Mouse (Mus musculus) adrenal gland, adult 8-10 months (tissue): ENCODE results near the gene Gmeb1. TPM values are rescaled to one million over a fixed set of nuclear protein-coding genes. Genes with fewer than 3 reads are reported as not detected.
"Not testable (repeated sequence)": the region's sequence is repeated elsewhere in the genome, so short reads cannot be mapped to it uniquely, and the experiment has no call there.

Experiments
- DNase-seq: peaks from one replicate; pipeline ENCODE4 v3.0.0; 2022
- total RNA-seq, 4 experiments: library from RNA; stranded (reverse); gene quantifications; 2 replicates each; pipeline ENCODE4 v1.2.4; 2022

The Gmeb1 gene
- total RNA-seq, 4 experiments from 2014 or later: 16.3 to 24.8 (median 19.3) TPM

DNA sequence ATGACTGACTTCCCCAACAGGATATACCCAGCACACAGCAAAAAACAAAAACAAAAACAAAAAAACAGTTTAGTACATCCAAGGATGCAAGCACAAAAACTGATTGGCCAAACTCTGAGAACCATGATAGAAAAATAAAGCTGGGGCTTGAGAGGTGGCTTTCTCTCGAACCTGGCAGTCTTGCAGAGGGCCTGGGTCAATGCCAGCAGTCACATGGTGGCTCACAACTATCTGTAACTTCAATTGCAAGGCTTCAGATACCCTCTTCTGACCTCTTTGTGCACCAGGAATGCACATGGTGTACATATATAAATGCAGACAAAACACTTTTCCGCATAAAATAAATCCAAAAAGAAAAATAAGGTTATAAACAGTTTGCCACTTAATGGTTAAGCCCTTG is 11.8 kb upstream of the Gmeb1 start:
- no peak for DNase-seq

DNA sequence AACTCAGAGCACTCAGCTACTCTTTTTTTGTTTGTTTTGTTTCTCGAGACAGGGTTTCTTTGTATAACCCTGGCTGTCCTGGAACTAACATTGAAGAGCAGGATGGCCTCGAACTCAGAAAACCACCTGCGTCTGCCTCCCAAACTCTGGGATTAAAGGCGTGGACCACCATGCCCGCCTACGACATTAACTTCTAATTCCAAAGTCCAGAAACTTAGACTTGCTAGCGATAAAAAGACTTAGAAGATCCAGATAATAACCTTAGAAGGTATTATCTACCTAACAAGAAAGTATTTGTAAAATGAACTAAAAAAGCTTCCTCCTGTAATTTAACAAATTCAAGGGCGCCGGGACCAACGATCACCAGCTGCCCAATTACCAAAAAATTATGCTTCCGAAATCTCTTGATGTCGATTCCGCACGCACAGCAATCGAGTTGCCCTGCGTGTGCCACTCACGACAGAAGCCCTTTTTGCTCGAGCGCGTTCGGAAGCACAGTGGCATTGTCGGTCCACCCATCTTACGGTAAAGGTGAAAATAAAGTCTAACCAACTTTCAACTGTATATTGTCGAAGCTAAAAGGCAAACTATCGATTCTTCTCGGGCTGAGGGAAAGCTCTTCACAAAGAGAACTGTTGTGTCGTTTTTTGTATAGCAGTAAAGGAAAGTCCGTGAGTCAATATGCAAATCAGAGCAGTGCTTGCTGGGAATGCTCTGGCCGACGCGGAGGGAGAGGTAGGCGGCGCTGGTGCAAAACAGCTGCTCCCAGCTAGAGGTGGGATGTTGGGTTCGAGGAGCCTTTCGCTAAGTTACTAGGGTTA is 8.5 kb upstream of the Gmeb1 start:
- DNase-seq: peak; percentile 84

DNA sequence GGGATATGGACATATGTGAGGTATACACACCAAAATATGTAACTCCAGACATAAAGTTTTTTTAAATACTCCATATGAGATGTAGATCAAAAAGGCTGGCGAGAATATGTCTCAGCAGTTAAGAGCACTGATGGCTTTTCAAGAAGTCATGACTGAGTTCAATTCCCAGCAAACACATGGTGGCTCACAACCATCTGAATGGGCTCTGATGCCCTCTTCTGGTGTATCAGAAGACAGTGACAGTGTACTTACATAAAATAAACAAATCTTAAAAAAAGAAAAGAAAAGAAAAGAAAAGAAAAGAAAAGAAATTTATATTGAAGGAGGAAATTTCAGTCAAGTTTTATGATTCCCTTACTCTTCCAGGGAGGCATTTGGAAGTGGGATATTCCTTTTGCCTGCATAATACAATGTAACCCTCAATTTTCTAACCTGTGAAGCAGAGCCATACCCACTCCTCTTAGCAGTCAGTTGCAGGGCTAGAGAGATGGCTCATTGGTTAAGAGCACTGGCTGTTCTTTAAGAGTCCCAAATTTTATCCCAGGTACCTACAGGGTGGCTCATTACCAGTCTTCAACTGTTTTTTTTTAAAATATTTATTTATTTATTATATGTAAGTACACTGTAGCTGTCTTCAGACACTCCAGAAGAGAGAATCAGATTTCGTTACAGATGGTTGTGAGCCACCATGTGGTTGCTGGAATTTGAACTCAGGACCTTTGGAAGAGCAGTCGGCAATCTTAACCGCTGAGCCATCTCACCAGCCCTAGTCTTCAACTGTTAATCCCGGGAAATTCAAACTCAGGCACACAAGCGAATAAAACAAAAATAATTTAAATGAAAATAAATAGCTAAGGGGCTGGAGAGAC is 7.7 kb upstream of the Gmeb1 start:
- DNase-seq: no peak

DNA sequence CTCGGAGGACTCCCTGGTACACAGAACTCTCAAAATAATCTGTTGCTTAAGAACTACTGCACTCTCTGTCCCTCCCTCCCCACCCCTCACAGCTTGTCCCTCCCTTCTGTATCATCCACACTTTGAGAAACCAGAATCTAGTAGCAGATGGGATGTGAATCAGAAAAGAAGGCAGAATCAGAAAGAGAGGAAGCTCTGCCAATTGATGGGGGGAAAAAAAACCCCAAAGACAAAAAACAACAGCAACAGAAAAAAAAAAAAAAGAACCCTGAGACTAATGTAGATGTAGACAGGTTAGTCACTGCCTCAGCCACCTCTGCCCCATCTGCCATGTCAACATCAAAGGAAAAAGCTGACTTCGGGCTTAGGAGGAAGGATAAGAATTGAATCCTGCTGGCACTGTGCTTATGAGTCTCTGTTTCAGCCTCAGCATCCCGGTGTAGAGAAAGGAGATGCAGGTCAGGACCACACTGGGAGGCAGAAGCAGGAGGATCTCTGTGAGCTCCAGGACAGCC is 5.5 kb upstream of the Gmeb1 start:
- DNase-seq: no peak

DNA sequence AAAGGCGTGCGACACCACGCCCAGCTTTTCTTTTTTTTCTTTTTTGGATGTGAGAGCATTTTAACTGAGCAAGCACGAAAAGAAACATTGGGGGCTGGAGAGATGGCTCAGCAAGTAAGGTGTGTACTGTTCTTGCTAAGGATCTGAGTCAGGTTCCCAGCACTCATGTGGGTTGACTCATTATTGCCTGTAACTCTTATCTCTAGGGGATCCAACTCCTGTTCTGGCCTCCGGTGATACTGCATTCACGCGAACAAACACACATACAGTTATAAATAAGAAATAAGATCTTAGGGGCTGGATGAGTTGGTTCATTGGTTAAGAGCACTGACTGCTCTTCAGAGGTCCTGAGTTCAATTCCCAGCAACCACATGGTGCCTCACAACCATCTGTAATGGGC is 1.9 kb upstream of the Gmeb1 start:
- DNase-seq: no peak

DNA sequence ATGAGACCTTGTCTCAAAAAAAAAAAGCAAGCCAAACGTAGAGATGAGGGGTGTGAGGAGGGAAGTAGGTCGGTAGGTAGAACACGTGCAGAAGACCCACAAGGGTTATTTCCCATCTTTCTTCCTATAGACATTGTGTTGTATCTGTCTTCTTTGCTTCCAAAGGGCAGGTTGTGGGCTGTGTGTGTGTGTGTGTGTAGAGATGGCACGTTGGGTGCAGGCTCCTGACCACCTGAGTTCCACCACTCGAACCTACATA is 885 bp upstream of the Gmeb1 start:
- no peak for DNase-seq

DNA sequence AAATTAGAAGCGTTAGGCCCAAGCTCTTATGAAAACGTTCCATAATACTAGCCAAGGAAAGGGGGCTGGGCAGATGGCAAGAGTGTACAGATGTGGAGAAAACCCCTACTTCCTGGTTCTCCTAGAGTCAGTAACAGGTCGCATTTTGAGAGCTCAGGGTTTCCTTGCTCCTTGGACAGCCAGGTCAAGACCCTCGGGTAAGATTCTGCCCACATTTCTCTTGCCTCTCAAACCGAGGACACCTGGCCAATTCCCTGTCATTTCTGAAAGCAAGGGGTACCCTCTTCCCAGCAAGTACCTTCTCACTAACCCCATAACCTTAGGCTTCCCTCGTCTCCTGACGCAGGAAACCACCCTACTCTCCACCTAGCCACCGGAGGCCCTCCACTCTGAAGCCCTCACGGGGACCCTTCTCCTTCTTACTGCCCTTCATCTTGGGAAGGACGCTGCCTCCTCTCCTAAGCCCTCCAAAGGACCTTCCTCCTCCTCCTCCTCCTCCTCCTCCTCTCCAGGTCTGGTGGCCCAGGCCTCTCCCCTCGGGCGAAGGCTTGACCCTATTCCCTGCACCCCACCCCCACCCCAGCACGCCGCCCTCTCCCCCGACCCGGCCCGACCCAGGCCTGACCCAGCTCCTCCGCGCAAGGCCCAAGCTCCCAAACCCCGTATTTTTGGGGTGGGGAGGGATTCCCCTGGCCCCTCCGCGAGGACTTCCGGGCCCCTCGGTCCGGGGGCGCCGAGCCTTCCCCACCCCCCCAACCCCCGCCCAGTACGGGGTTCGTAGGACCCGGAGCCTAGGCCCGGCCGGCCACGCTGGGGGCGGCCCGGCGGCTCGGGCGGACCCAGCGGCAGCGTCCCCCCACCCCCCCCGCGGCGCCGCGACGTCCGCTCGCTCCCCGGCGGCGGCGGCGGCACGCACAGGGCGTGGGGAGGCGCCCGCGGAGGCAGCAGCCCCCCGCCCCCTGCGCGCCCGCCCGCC is 710 bp downstream of the Gmeb1 start:
- DNase-seq: no peak

DNA sequence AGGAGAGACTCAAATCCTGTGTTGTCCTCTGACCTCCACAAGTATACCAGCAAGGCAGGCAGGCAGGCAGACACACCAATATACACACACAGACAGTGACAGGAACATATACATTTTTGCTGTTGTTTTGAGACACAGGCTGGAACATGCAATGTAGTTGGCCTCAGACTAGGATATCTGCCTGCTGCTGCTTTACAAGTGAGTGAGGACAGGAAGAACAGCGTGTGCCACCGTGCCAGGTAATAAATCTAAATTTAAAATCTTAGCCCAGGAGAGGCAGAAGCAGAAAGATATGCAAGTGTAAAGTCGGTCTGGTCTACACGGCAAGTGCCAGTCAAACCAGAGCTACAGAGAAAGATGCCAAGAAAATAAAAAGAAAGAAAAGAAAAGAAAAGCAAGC is 2.2 kb downstream of the Gmeb1 start:
- DNase-seq: no peak

DNA sequence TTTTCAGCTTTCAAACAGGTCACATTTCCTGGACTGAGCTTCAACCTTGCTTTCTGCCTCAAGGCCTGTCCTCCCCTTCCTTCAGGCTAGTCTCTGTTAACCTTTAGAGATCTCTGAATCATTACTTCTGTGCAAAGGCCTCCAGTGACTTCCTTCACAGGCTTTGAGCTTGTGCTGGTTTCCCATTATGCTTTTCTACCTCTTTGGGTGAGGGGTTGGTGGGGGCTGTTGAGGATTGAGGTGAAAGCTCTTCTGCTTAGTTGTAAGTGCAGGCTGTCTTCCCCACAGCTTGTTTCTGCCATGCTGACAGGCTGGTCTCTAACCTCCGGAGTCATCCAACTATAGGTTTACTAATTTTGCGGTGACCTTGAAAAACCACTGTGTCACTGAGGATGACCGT is 5.0 kb downstream of the Gmeb1 start:
- DNase-seq: no peak

DNA sequence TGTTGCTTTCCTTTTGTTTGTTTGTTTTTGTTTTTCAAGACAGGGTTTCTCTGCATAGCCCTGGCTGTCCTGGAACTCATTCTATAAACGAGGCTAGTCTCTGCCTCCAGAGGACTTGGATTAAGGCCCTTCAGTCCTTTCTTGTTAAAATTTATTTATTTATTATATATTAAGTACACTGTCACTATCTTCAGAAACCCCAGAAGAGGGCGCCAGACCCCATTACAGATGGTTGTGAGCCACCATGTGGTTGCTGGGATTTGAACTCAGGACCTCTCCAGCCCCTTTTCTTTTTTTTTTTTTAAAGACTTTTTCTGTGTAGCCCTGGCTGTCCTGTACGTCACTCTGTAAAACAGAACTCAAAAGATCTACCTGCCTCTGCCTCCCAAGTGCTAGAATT is 6.4 kb downstream of the Gmeb1 start:
- no peak for DNase-seq

DNA sequence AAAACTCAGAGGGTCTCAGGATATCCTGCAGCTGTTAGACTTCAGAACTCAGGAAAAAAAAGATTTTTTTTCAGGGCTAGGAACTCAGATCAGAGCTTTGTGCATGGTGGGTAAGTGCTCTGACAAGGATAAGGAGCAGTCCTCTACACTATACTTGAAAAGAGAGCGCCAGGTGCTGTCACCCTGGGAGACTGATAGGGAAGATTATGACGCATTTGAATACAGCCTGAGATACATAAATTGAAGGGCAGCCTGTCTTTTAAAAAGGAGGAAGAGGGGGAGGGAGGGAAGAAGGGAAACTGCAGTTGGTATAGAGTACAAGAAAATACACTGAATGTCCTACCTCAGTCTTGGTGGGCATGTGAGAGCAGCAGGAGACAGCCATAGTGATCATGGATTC is 7.8 kb downstream of the Gmeb1 start:
- DNase-seq: no peak

DNA sequence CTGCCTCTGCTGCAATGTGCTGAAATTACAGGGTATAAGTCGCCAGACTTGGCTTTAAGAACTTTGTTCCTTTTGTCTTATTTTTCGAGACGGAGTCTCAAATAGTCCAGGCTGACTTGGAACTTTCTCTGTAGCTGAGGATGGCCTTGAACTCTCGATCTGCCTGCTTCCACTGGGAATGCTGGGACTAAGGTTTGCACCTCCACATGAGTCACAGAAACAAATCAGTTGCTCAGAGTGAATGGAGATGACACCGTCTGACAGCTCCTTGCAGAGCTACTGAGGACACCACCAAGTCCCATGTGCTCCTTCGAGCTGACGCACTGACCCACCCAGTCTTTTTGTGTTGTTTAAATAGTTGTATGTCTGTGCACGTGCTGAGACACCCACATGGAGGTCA is 8.3 kb downstream of the Gmeb1 start:
- DNase-seq: no peak

DNA sequence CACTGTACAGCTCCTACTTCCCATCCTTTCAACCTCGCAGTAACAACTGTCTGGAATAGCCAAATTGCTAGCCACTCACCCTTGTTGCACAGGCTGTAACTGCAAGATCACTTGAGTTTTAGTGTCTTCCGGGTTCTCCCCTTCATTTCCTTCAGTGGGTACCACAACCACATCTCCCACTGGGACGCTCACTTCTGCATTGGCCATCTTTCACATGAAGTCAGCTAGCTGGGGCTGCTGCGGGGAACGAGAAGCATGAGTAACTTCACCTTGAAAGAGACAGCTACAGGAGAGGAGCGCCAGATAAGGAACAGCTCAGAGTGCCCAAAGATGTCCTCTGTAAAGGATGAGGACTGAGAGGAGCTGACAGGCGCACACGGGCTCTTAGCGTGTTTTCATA is 9.8 kb downstream of the Gmeb1 start:
- no peak for DNase-seq

DNA sequence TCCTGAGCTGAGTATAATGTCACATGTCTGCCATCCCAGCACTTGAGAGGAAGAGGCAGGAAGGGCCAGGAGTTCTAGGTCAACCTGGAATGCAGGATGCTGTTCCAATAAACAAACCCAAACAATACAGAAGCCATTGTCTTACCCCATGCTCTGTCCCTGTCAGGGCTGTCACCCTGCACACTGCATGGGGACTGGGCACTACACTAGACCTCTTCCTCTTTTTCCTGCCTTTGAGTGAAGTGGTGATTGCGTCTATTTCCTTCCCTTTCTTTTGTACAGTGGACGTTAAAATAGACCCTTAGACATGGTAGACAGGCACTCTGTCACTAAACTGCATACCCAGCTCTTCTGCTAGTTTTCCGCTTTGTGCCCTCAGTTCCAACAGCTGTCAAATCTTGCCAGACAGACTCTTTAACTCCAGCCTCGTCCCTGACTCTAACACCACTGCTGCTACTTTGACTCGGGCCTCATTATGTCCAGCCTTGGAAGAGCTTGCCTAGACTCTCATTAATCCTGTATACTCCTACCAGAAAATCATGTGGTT is 13.9 kb downstream of the Gmeb1 start:
- no peak for DNase-seq

DNA sequence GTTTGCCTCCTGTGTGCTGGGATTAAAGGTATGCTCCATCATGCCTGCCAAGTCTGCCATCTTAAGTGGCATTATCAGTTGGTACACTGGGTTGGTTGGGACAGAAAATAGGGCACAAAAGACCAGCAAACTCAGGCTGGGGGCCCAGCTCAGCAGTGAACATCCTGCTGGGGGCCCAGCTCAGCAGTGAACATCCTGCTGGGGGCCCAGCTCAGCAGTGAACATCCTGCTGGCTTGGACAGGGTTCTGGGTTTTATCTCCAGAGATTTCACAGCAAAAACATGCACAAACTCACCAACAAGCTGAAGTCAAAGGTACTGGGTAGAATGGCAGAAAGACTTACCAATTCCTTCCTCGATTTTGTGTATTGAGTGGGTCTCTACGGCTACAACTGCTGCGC is 15.8 kb downstream of the Gmeb1 start:
- no peak for DNase-seq

DNA sequence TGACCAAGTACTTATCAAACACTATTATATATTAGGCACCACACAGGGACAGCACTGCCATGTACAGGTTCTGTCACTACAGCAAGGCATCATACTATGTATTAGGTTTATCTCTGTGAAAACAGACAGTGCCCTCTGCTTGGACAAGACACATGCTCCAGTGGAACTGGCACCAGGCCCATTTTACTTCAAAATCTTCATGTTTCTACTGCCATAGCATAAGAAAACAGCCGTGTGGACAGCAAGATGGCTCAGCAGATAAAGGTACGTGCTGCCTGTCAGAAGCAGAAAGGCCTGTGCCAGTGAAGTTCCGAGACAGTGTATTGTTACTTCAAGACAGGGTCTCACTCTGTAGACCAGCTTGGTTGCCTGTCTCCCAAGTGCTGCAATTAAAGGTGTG is 20.2 kb downstream of the Gmeb1 start:
- no peak for DNase-seq

DNA sequence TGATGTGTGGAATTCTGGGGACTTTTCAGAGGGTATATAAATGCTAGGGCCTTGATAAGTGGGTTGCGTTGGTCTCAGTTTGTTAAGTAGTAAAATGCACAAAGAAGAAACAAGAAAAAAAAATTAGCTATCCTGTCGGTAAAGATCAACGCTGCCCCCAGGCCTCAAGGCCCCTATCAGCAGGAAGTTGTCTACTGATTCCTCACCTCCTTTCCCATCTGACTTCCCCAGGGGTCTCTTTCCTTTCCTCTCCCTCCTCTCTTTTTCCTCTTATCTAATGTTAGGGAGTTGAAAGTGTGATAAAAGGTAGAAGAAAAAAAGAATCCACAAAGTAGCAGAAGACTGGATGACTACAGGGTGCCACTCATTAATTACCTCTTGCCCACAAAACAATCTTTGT is 21.0 kb downstream of the Gmeb1 start:
- no peak for DNase-seq

DNA sequence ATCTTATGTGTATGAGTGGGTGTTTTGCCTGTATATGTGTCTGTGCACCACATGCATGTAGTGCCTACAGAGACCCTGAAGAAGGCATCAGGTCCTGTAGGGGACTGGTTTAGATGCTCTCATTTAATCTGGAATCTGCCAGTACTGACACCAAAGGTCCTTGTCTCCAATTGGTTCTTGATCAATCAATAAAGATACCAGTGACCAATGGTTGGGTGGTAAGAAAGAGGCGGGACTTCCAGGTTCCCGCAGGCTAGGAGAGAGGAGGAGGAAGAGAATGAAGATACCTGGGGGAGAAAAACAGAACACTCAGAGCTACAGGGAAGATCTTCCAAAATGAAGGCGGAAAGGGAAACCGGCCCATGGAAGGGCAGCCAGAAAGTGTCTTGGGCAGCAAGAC is 23.0 kb downstream of the Gmeb1 start:
- DNase-seq: no peak

DNA sequence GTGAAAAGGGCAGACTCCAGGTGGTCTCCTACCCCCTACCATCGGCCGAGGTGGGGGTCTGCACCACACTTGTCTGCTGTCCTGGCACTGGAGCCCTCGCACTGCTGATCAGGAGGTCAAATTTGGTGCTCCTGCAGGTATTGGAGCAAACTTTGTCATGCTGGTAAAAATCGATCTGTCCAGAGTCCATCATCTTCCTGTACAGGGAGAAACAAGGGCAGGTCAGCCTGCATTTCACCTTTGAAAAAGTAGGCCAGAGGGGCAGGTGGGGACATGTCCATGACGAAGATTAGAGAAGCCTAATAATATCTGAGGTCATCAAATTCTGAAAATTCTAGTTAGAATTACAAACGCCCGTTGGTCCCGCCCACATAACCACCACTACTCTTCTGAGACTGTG is 26.7 kb downstream of the Gmeb1 start:
- no peak for DNase-seq

DNA sequence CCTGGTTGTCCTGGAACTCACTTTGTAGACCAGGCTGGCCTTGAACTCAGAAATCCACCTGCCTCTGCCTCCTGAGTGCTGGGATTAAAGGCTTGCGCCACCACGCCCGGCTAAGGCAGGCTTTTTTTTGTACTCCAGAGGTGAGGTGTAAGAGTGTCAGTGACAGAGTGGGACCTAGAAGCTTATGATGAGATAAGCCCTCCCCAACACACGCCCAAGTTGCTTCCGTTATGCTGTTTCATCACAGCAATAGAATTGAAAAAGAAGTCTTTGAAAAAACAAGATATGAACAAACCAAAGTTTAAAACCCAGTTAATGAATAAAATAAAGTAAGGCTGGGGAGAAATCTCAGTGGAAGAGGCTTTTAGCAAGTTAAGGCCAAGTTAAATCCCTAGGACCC is 31.0 kb downstream of the Gmeb1 start:
- DNase-seq: no peak

DNA sequence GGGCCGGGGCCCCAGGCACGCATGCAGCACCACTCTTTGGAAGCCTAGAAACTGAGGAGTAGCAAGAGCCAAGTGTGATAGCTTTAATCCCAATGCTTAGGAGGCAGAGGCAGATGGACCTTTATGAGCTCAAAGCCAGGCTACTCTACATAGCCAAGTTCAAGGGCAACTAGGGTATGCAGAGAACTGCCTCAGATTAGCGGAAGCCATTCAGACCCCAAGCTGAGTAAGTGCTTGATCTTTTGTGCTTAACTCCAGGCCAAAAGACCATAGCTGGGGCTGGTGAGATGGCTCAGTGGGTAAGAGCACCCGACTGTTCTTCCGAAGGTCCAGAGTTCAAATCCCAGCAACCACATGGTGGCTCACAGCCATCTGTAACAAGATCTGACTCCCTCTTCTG is 39.4 kb downstream of the Gmeb1 start:
- not testable (repeated sequence) for DNase-seq

DNA sequence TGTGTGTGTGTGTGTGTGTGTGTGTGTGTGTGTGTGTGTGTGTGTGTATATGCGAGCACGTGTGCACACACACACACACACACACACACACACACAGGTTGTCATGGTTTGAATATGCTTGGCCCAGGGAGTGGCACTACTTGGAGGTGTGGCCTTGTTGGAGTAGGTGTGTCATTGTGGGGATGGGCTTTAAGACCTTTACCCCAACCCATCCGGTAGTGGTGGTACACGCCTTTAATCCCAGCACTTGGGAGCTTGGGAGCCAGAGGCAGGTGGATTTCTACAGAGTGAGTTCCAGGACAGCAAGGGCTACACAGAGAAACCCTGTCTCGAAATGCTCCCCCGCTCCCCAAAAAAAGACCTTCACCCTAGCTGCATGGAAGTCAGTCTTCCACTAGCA is 43.0 kb downstream of the Gmeb1 start:
- not testable (repeated sequence) for DNase-seq

DNA sequence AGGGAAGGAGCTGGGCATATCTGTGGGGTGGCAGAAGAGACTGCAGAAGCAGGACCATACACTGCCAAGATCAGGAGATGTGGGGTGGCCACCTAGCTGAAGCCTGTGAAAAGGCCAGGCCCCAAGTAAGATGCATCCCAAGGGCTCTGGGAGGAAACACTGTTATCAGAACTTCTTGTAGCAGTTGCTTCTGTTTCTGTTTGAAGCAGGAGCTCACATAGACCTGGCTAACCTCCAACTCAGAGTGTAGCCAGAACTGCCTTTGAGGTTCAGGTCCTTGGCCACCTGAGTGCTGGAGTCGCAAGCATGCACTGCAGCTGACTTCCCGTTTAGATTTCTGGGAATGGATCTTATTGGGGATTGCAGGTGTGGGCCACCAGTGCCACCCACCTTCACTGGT is 43.6 kb downstream of the Gmeb1 start:
- DNase-seq: no peak
